Mouse (Mus musculus): Measurements from ENCODE around the gene Rasl12. TPM values are rescaled to one million over a fixed set of nuclear protein-coding genes. Genes with fewer than 3 reads are reported as not detected.

Gene Rasl12
- polyA plus RNA-seq (2015; fragmentation: Nextera tagmentation; extraction: Ambion mirVana): 7.6 TPM in 2 replicates

- peak; percentile 70; the same call in 1 of the 2 replicates for ATAC-seq (ENCODE audit: insufficient read depth, low FRiP score)
- H3K4me1 ChIP-seq (ENCODE audit: control insufficient read depth, insufficient read depth, low read length): 0 out of 2 replicates have a peak, but pooled peaks cover 15% of the 10 kb centered on the region
- no peaks in the 10 kb centered on the region for H3K9me3 ChIP-seq (replicated peaks; ENCODE audit: control insufficient read depth, low read length)
- peak within 1 kb of the TSS; percentile 73 for H3K9ac ChIP-seq (ENCODE audit: low read length)
- peak within 1 kb of the TSS; percentile 60 for H3K4me3 ChIP-seq (replicated peaks; ENCODE audit: low read length)
- H3K27ac ChIP-seq (ENCODE audit: low read length): no peak within 1 kb of the TSS
- no peaks in the 10 kb centered on the region for H3K36me3 ChIP-seq (ENCODE audit: control insufficient read depth, insufficient read depth, low read length)
- H3K4me2 ChIP-seq (ENCODE audit: low read depth, low read length): peak within 1 kb of the TSS; percentile 91
- H3K27me3 ChIP-seq (ENCODE audit: control insufficient read depth, insufficient read depth, low read length): no peaks in the 10 kb centered on the region
- WGBS: 1% methylated on average over 24 of the region's 24 CpGs
Observed at GRCm38 (mm10) chr9:65398279-65398678, at the start of gene Rasl12. Gene Rasl12 (plus strand): TSS chr9:65398506.

GRCm38 (mm10) chr9:65353251-65353650 lies 45.1 kb upstream of the Rasl12 start:
- Histone ChIP-seq H3K4me2 (ENCODE audit: low read depth, low read length) (no peak overlapping the region), H3K27ac (ENCODE audit: low read length) (no peak overlapping the region), H3K36me3 (ENCODE audit: control insufficient read depth, insufficient read depth, low read length) (peaks cover 13% of the 10 kb centered on the region; the same call in 1 of the 2 replicates), H3K4me1 (ENCODE audit: control insufficient read depth, insufficient read depth, low read length) (no peaks in the 10 kb centered on the region), H3K4me3 (replicated peaks; ENCODE audit: low read length) (no peak overlapping the region), H3K9me3 (replicated peaks; ENCODE audit: control insufficient read depth, low read length) (no peaks in the 10 kb centered on the region), H3K9ac (ENCODE audit: low read length) (no peak overlapping the region), H3K27me3 (ENCODE audit: control insufficient read depth, insufficient read depth, low read length) (no peaks in the 10 kb centered on the region)
- WGBS: 82% methylated on average over 5 of the region's 5 CpGs
- no peak for ATAC-seq (ENCODE audit: insufficient read depth, low FRiP score)

GRCm38 (mm10) chr9:65356561-65356960 lies 41.7 kb upstream of the Rasl12 start:
- H3K36me3 ChIP-seq (ENCODE audit: control insufficient read depth, insufficient read depth, low read length): peaks cover 28% of the 10 kb centered on the region

GRCm38 (mm10) chr9:65356971-65357370 lies 41.3 kb upstream of the Rasl12 start:
- H3K4me1 ChIP-seq (ENCODE audit: control insufficient read depth, insufficient read depth, low read length): no peaks in the 10 kb centered on the region
- H3K9ac ChIP-seq (ENCODE audit: low read length): no peak overlapping the region
- no peak overlapping the region for H3K4me3 ChIP-seq (replicated peaks; ENCODE audit: low read length)
- H3K9me3 ChIP-seq (replicated peaks; ENCODE audit: control insufficient read depth, low read length): no peaks in the 10 kb centered on the region
- ATAC-seq (ENCODE audit: insufficient read depth, low FRiP score): no peak
- no peak overlapping the region for H3K27ac ChIP-seq (ENCODE audit: low read length)
- H3K4me2 ChIP-seq (ENCODE audit: low read depth, low read length): no peak overlapping the region
- WGBS: 90% methylated on average over 2 of the region's 2 CpGs
- no peaks in the 10 kb centered on the region for H3K27me3 ChIP-seq (ENCODE audit: control insufficient read depth, insufficient read depth, low read length)
- peaks cover 28% of the 10 kb centered on the region for H3K36me3 ChIP-seq (ENCODE audit: control insufficient read depth, insufficient read depth, low read length)

More at GRCm38 (mm10) chr9:65356561-65356960, 41.7 kb upstream of the Rasl12 start:
- Histone ChIP-seq H3K4me1 (ENCODE audit: control insufficient read depth, insufficient read depth, low read length) (no peaks in the 10 kb centered on the region), H3K9ac (ENCODE audit: low read length) (no peak overlapping the region), H3K27me3 (ENCODE audit: control insufficient read depth, insufficient read depth, low read length) (no peaks in the 10 kb centered on the region), H3K9me3 (replicated peaks; ENCODE audit: control insufficient read depth, low read length) (no peaks in the 10 kb centered on the region), H3K4me2 (ENCODE audit: low read depth, low read length) (no peak overlapping the region), H3K27ac (ENCODE audit: low read length) (no peak overlapping the region), H3K4me3 (replicated peaks; ENCODE audit: low read length) (no peak overlapping the region)
- ATAC-seq (ENCODE audit: insufficient read depth, low FRiP score): no peak
- WGBS: 84% methylated on average over 7 of the region's 7 CpGs

- Histone ChIP-seq H3K4me2 (ENCODE audit: low read depth, low read length) (no peak overlapping the region), H3K4me3 (replicated peaks; ENCODE audit: low read length) (no peak overlapping the region), H3K9me3 (replicated peaks; ENCODE audit: control insufficient read depth, low read length) (no peaks in the 10 kb centered on the region), H3K27me3 (ENCODE audit: control insufficient read depth, insufficient read depth, low read length) (no peaks in the 10 kb centered on the region), H3K4me1 (ENCODE audit: control insufficient read depth, insufficient read depth, low read length) (no peaks in the 10 kb centered on the region), H3K36me3 (ENCODE audit: control insufficient read depth, insufficient read depth, low read length) (peaks cover 28% of the 10 kb centered on the region), H3K27ac (ENCODE audit: low read length) (no peak overlapping the region), H3K9ac (ENCODE audit: low read length) (no peak overlapping the region)
- ATAC-seq (ENCODE audit: insufficient read depth, low FRiP score): no peak
- 82% methylated on average over 1 of the region's 1 CpGs for WGBS
Observed at GRCm38 (mm10) chr9:65358956-65359480, 39.3 kb upstream of the Rasl12 start.

GRCm38 (mm10) chr9:65360641-65361448 lies 37.5 kb upstream of the Rasl12 start, which contains the start of gene Ubap1l:
Gene Ubap1l (plus strand): TSS chr9:65361041.
- H3K4me1 ChIP-seq (ENCODE audit: control insufficient read depth, insufficient read depth, low read length): no peaks in the 10 kb centered on the region
- ATAC-seq (ENCODE audit: insufficient read depth, low FRiP score): no peak
- H3K9ac ChIP-seq (ENCODE audit: low read length): no peak within 1 kb of the TSS
- no peaks in the 10 kb centered on the region for H3K27me3 ChIP-seq (ENCODE audit: control insufficient read depth, insufficient read depth, low read length)
- H3K4me2 ChIP-seq (ENCODE audit: low read depth, low read length): no peak within 1 kb of the TSS
- H3K9me3 ChIP-seq (replicated peaks; ENCODE audit: control insufficient read depth, low read length): no peaks in the 10 kb centered on the region
- peaks cover 26% of the 10 kb centered on the region for H3K36me3 ChIP-seq (ENCODE audit: control insufficient read depth, insufficient read depth, low read length)
- WGBS: 63% methylated on average over 16 of the region's 16 CpGs
- H3K27ac ChIP-seq (ENCODE audit: low read length): no peak within 1 kb of the TSS
- no peak within 1 kb of the TSS for H3K4me3 ChIP-seq (replicated peaks; ENCODE audit: low read length)

GRCm38 (mm10) chr9:65363684-65364083 lies 34.6 kb upstream of the Rasl12 start:
- Histone ChIP-seq H3K27ac (ENCODE audit: low read length) (no peak overlapping the region), H3K36me3 (ENCODE audit: control insufficient read depth, insufficient read depth, low read length) (peaks cover 12% of the 10 kb centered on the region), H3K4me1 (ENCODE audit: control insufficient read depth, insufficient read depth, low read length) (no peaks in the 10 kb centered on the region), H3K27me3 (ENCODE audit: control insufficient read depth, insufficient read depth, low read length) (no peaks in the 10 kb centered on the region), H3K4me2 (ENCODE audit: low read depth, low read length) (no peak overlapping the region), H3K9me3 (replicated peaks; ENCODE audit: control insufficient read depth, low read length) (no peaks in the 10 kb centered on the region), H3K9ac (ENCODE audit: low read length) (no peak overlapping the region), H3K4me3 (replicated peaks; ENCODE audit: low read length) (no peak overlapping the region)
- 39% methylated on average over 9 of the region's 9 CpGs for WGBS
- no peak for ATAC-seq (ENCODE audit: insufficient read depth, low FRiP score)

- Histone ChIP-seq H3K36me3 (ENCODE audit: control insufficient read depth, insufficient read depth, low read length) (no peaks in the 10 kb centered on the region), H3K4me3 (replicated peaks; ENCODE audit: low read length) (no peak overlapping the region), H3K9me3 (replicated peaks; ENCODE audit: control insufficient read depth, low read length) (no peaks in the 10 kb centered on the region), H3K27ac (ENCODE audit: low read length) (no peak overlapping the region), H3K27me3 (ENCODE audit: control insufficient read depth, insufficient read depth, low read length) (no peaks in the 10 kb centered on the region), H3K4me1 (ENCODE audit: control insufficient read depth, insufficient read depth, low read length) (no peaks in the 10 kb centered on the region), H3K4me2 (ENCODE audit: low read depth, low read length) (no peak overlapping the region), H3K9ac (ENCODE audit: low read length) (no peak overlapping the region)
- WGBS: 79% methylated on average over 7 of the region's 7 CpGs
- no peak for ATAC-seq (ENCODE audit: insufficient read depth, low FRiP score)
Observed at GRCm38 (mm10) chr9:65365721-65366120, 32.6 kb upstream of the Rasl12 start.

GRCm38 (mm10) chr9:65371756-65372155 lies 26.6 kb upstream of the Rasl12 start:
- no peak overlapping the region for H3K4me2 ChIP-seq (ENCODE audit: low read depth, low read length)
- H3K9me3 ChIP-seq (replicated peaks; ENCODE audit: control insufficient read depth, low read length): no peaks in the 10 kb centered on the region
- WGBS: 77% methylated on average over 24 of the region's 24 CpGs
- H3K27me3 ChIP-seq (ENCODE audit: control insufficient read depth, insufficient read depth, low read length): no peaks in the 10 kb centered on the region
- no peak overlapping the region for H3K27ac ChIP-seq (ENCODE audit: low read length)
- no peak overlapping the region for H3K4me3 ChIP-seq (replicated peaks; ENCODE audit: low read length)
- ATAC-seq (ENCODE audit: insufficient read depth, low FRiP score): no peak
- no peak overlapping the region for H3K9ac ChIP-seq (ENCODE audit: low read length)
- H3K4me1 ChIP-seq (ENCODE audit: control insufficient read depth, insufficient read depth, low read length): no peaks in the 10 kb centered on the region
- no peaks in the 10 kb centered on the region for H3K36me3 ChIP-seq (ENCODE audit: control insufficient read depth, insufficient read depth, low read length)

Data from stomach, embryonic 16.5 days (tissue).